Mouse (Mus musculus) E14TG2a.4 (cell line): Measurements from ENCODE around the gene Sepsecs.

Source experiments
- H3K27me3 ChIP-seq: 2 replicates; pipeline ENCODE4 v1.6.1; 2014; ENCODE audit warnings: low read length, control low read depth; ENCODE audit not compliant: insufficient read depth
- H3K36me3 ChIP-seq: 2 replicates; pipeline ENCODE4 v1.6.1; 2014; ENCODE audit warnings: low read length, control low read depth; ENCODE audit not compliant: insufficient read depth
- H3K4me1 ChIP-seq: replicated peaks from 2 replicates; pipeline ENCODE4 v1.6.1; 2014; ENCODE audit warnings: low read depth, low read length, control low read depth
- H3K4me3 ChIP-seq: replicated peaks from 2 replicates; pipeline ENCODE4 v1.5.1; 2014; ENCODE audit warnings: mild to moderate bottlenecking, low read length
- H3K9me3 ChIP-seq: 2 replicates; pipeline ENCODE4 v1.6.1; 2014; ENCODE audit warnings: low read length, control low read depth
- CTCF ChIP-seq: conservative IDR thresholded peaks from 2 replicates; pipeline ENCODE4 v1.5.1; 2014; ENCODE audit warnings: low read length
- NANOG ChIP-seq: IDR thresholded peaks from 2 replicates; pipeline ENCODE4 v1.6.1; 2014; ENCODE audit warnings: borderline replicate concordance, low read length, mixed read lengths
- POU5F1 ChIP-seq: IDR thresholded peaks from 2 replicates; pipeline ENCODE4 v1.6.1; 2014; ENCODE audit warnings: low read length, borderline replicate concordance

The Sepsecs gene

DNA sequence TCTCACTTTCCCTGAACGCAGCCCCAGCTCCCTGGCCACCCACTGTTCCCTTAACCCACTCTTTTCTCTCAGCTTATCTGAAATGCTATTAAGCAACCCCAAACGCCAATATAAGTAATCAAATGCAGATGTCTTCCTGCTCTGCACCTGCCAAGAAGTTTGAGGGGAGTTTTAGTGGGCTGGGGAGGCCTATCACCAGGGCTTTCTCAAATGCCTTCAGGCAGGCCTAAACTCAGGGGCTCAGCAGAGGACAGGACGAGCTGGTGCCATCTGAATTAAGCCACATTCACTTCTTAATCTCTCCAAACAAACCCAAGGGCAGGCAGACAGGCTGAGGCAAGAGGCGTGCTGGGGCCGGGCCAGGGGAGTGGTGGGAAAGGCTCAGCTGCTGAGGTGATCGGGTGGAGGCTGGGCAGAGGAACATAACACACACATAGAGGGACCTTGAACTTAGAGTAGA, 64.9 kb downstream of the Sepsecs start:
- H3K9me3 ChIP-seq: peaks cover 14% of the 10 kb centered on the region
- TF ChIP-seq POU5F1: no peak
- TF ChIP-seq NANOG: no peak
- TF ChIP-seq CTCF: no peak
- no peaks in the 10 kb centered on the region for H3K36me3 ChIP-seq
- H3K4me3 ChIP-seq: no peak overlapping the region
- H3K4me1 ChIP-seq: no peaks in the 10 kb centered on the region
- H3K27me3 ChIP-seq: no peaks in the 10 kb centered on the region

DNA sequence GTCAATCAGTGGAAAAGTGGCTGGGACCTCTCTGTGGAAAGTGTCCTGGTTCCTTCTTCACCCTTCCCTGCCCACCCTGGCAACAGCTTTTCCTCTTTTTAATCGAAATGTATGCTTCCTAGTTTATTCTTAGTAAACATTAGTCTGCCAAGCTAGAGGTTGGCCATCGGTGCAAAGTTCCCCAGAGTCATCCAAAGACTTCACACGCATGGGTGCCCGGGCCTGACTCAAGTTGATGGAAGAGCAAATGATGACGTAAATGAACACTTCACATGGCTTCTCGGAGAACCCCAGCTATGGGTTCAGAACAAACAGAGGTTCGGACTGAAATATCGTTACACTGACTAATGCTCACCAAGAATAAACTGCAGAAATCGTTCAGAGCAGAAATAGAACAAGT, 78.9 kb downstream of the Sepsecs start:
- TF ChIP-seq CTCF (no peak), POU5F1 (no peak), NANOG (no peak)
- Histone ChIP-seq H3K9me3 (peaks cover 5% of the 10 kb centered on the region; the same call in 1 of the 2 replicates), H3K36me3 (no peaks in the 10 kb centered on the region), H3K27me3 (peaks cover 7% of the 10 kb centered on the region; the same call in 1 of the 2 replicates), H3K4me1 (no peaks in the 10 kb centered on the region), H3K4me3 (no peak overlapping the region)
